Mouse (Mus musculus) left cerebral cortex, postnatal 10 days (tissue): ENCODE results near the gene Arhgap28. TPM values are rescaled to one million over a fixed set of nuclear protein-coding genes. Genes with fewer than 3 reads are reported as not detected.
A peak's percentile ranks its signal among the peaks of the same experiment; 100 is the strongest.

ENCODE experiments used
- DNase-seq, 2 experiments: peaks; one replicate each; pipeline ENCODE4 v3.0.0; 2021 to 2022; ENCODE audit warnings: low spot score in 2 of 2, mixed read lengths in 1 of 2; ENCODE audit errors: extremely low spot score in 1 of 2
- intact Hi-C: fragments of 180-260 bp; cut with DNase I; formaldehyde crosslinking; loops from one replicate; pipeline ENCODE4 v1.15.1; 2025
- total RNA-seq, 2 experiments: library from RNA; stranded (reverse); gene quantifications; 2 replicates each; pipeline ENCODE4 v1.2.3; 2021

Gene Arhgap28
- total RNA-seq, 2 experiments from 2014 or later: 1.8 to 2.0 TPM

DNA sequence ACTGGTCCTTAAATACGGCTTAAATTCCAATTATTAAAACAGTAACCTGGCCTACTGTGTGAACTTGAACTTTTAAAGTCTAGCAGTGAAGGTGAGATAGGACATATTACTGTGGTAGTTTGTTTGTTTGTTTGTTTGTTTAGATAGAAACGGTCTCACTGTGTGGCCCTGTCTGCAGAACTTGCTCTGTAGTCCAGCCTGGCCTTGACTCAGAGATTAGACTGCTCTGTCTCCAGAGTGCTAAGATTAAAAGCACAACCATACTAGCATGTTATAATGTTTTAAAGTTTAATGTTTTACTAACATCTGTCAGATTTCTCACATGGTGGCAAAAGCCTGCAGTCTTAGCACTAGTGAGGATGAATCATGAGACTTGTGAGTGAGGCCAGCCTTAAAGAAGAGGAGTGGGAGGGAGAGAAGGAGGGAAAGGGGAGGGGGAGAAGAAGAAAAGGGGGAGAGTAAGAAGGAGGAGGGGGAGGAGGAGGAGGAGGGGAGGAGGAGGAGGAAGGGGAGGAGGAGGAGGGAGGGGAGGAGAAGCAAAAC lies 8.6 kb downstream of the Arhgap28 start:
- intact Hi-C loops: no loop called here

DNA sequence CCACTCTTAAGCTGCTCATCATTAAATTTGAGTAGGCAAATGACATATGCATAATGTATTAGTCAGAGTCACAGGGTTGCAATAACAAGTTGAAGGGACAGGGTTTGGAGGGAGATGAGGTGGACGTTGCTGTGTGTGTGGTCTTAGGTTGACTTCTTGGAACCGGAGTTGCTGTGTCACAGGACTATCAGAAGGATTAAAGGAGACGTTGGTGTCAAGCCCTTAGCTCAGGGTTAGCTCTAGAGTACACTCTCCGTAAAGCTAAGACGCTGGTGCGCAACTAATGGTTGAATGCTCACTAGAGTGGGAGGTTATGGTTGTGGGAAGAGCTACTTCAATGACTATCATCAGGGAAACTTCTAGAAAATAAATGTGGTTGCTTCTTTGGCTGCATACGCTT lies 9.1 kb downstream of the Arhgap28 start:
- DNase-seq: no peak
- intact Hi-C loops: no loop called here

More for the DNA sequence above, 8.6 kb downstream of the Arhgap28 start:
- DNase-seq: no peak

GRCm38 (mm10) chr17:67993371-67994045 lies 10.4 kb downstream of the Arhgap28 start:
- no peak for DNase-seq
- intact Hi-C loops: loop anchor here (2.0 kb wide), 1 partner anchor 77 kb away; no protein-coding TSS in a partner anchor

GRCm38 (mm10) chr17:67989716-67990115 lies 14.2 kb downstream of the Arhgap28 start:
- no peak for DNase-seq
- intact Hi-C loops: no loop called here

DNA sequence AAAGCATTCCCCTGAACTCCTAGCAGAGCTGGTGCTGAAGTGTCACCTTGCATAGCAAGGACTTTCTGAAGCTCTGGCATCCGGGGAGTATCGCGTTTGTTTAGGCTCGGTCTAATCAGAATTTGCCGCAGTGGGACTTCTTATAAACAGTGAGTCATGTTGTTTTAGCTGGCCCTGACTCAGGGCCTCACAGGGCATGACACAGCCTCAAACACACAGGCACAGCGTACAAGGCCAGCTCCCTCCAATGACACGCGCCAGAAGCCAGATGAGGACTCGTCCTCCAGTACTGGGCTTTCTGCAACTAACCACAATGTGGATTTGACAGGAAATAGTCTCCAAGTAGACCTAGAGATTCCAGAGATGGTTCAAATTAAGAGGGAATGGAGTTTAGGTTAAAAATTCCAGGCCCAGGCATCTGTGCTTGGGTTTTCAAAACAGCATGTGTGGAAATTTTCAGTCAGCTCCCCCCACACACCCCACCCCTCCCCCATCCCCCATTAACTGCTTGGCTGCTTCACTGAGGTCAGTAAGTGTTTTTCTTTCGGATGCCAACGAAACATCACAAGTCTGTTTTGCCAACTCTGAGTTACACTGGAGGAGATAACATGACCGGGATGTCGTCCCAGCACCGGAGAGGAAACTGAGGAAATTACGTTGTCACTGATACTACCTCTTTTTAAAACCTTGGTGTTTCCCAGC lies 14.8 kb downstream of the Arhgap28 start:
- peak in 1 of 2 experiments; percentile 66 for DNase-seq
- intact Hi-C loops: no loop called here

DNA sequence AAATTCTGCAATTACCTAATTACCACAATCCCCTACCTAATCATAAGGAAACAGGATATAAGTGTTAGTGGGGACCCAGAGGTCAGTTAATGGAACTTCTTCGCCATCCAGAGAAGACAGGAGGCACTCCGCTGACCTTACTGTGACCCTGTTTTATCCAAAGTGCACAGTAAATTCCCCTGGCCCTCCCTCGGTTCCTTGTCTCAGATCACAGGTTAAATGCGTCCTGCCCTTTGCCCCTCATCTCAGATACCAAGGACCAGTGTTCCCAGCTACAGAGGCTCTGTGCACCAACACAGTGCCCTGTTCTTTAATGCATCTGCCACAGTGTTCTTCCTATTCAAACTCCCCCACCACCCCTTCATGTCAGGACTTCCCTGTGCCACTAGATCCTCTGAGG lies 18.4 kb downstream of the Arhgap28 start:
- intact Hi-C loops: no loop called here

GRCm38 (mm10) chr17:67980573-67980972 lies 23.3 kb downstream of the Arhgap28 start:
- intact Hi-C loops: no loop called here
- DNase-seq: no peak

More for the DNA sequence above, 18.4 kb downstream of the Arhgap28 start:
- no peak for DNase-seq

DNA sequence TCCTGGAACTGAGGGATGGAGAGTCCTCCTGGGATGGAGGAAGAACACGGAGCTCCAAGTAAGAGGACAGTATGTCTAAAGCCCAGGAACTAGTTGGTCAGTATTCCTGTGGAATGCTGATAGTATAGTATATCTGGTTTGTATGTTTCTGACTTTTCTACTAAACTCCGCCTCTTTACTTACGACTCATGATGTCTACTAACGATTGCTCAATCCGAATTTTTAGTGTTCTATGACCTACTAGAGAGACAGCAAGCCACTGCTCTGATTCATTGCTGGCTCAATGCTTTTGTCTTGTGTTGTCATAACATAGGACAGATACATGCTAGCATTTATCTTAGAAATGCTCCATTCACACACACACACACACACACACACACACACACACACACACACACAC lies 24.7 kb downstream of the Arhgap28 start:
- no peak for DNase-seq
- intact Hi-C loops: no loop called here

DNA sequence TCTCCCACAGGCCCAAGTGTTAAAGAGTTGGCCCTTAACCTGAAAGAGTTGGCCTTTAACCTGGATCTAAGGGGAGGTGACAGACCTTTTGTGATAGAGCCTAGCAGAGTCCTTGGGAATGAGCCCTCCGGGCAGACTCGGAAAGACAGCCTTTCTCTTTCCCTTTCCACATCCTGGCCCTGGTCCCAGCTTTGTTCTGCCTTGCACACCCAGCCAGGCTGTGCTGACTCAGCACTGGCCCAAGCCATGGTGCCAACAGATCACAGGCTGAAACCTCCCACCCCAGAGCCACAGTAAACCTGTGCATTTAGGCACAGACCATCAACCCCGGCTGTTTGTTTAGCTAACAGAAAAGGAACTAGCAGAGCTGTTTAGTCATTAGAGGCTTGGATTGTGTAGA lies 25.1 kb downstream of the Arhgap28 start:
- intact Hi-C loops: no loop called here
- DNase-seq: peak in 1 of 2 experiments; percentile 78

GRCm38 (mm10) chr17:67976465-67976864 lies 27.5 kb downstream of the Arhgap28 start:
- intact Hi-C loops: no loop called here
- DNase-seq: no peak

- intact Hi-C loops: no loop called here
- DNase-seq: no peak
Observed at GRCm38 (mm10) chr17:67976027-67976426, 27.9 kb downstream of the Arhgap28 start.

DNA sequence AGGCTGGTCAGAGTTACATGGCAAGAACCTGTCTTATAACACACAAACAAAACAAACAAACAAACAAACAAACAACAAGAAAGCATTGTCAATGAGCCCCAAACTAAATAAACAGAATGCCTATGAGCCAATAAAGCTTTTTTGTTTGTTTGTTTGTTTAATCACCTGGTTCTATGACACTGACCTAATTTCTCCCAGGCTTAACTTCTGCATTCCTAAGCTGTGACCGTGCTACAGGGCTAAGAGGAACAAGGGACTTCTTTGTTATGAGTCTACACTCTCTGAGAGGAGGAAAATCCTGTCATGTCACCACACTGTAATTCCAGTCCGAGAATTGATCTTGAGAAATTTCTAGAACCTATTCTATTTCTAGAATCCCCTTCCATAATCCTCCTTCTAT lies 29.2 kb downstream of the Arhgap28 start:
- no peak for DNase-seq
- intact Hi-C loops: no loop called here

DNA sequence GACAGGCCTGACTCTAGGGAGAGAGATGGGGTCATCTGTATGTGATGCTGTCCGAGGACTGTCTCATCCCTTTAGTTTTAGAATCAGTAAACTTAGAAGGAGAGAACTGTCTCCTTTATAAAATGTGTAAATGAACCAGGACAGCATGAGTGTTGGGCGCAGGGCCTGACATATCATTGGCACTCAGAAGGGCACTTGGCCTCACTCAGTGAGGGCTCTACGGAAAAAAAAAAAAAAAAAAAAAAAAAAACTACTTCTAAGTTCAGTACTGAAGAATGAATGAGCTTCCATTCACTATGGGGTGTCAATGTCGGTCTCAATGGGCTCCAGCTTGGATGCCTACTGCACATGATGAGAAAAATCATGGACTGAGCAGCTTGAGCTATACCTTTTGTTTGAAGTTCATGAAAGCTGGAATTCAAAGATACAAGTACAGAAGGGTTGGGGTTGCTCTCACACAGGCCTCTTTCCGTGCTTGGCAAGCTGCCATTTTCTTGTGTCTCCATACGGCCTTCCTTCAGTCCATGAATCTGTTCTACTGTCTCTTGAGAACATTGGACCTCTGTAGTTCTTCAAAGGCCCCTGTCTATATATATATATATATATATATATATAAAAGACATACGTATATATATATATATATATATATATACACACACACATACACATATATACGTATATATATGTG lies 36.9 kb downstream of the Arhgap28 start:
- intact Hi-C loops: no loop called here
- no peak for DNase-seq

GRCm38 (mm10) chr17:67962858-67963257 lies 41.1 kb downstream of the Arhgap28 start:
- no peak for DNase-seq
- intact Hi-C loops: no loop called here

DNA sequence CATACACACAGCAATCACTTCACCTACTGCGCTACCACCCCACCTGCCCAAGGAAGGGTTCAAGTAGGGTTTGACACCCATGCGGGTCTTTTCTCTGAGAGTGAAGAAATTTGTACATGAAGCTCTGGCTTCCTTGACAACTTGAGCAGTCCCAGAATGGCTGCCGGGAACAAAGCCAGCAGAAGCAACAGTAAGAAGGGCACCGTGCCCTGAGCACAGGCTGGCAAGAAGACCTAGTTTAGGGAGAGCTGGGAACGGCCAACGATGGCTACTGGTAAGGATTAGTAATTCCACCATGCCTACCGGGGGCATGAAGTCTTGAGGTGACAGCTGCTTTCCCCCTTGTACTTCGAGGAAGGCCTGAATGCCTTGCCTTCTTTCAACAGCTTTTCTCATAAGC lies 41.9 kb downstream of the Arhgap28 start:
- peak; percentile 60 to 71 for DNase-seq
- intact Hi-C loops: no loop called here

GRCm38 (mm10) chr17:67958909-67959308 lies 45.0 kb downstream of the Arhgap28 start:
- intact Hi-C loops: no loop called here
- DNase-seq: no peak

DNA sequence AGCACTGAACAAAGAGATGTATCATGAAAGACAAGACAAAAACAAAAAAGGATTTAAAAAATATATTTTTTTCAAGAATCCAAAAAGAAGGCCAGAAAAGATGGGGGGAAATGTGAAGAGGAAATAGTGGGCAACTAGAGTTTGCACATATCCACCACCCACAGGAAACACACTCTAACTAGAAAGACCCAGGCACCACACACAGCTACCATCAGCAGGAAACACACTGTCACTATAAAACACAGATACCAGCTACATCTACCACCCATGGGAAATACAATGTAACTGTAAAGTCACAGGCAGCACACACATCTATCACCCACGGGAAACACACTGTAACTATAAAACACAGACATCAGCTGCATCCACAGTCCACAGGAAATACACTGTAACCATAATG lies 46.3 kb downstream of the Arhgap28 start:
- intact Hi-C loops: no loop called here

GRCm38 (mm10) chr17:67955876-67956690 lies 47.8 kb downstream of the Arhgap28 start:
- DNase-seq: no peak
- intact Hi-C loops: no loop called here

More for the DNA sequence above, 46.3 kb downstream of the Arhgap28 start:
- DNase-seq: no peak

- intact Hi-C loops: no loop called here
- no peak for DNase-seq
Observed at GRCm38 (mm10) chr17:67954961-67955360, 49.0 kb downstream of the Arhgap28 start.
